Mouse (Mus musculus): ENCODE data around the gene Emilin1. TPM values are rescaled to one million over a fixed set of nuclear protein-coding genes. Genes with fewer than 3 reads are reported as not detected.
A peak's percentile ranks its signal among the peaks of the same experiment; 100 is the strongest.

Emilin1 gene
- polyA plus RNA-seq, 2 experiments, result 191 to 222 TPM

- Histone ChIP-seq H3K9me3 (ENCODE audit: control insufficient read depth, low read length) (no peaks in the 10 kb centered on the region), H3K27me3 (ENCODE audit: control insufficient read depth, insufficient read depth, low read length) (no peaks in the 10 kb centered on the region), H3K4me2 (replicated peaks; ENCODE audit: low read depth, low read length, severe bottlenecking) (no peak overlapping the region), H3K4me1 (ENCODE audit: control insufficient read depth, insufficient read depth, low read length) (peaks cover 10% of the 10 kb centered on the region), H3K27ac (replicated peaks; ENCODE audit: low read depth, low read length) (no peak overlapping the region), H3K36me3 (ENCODE audit: control insufficient read depth, insufficient read depth, low read length) (peaks cover 86% of the 10 kb centered on the region), H3K4me3 (replicated peaks; ENCODE audit: low read length) (no peak overlapping the region), H3K9ac (ENCODE audit: low read depth, low read length, severe bottlenecking) (no peak overlapping the region)
- ATAC-seq (ENCODE audit: low FRiP score, low read depth) (no peak), DNase-seq (ENCODE audit: low spot score) (no peak)
- whole genome bisulfite sequencing, result 91% methylated on average over 5 of the region's 5 CpGs
- TF ChIP-seq POLR2A (IDR thresholded peaks at IDR 0.05; ENCODE audit: borderline replicate concordance, extremely low read depth, insufficient read depth, insufficient read length), result no peak
Observed at GRCm38 (mm10) chr5:30901860-30902259, 11.3 kb upstream of the Emilin1 start.

- H3K4me2 ChIP-seq (replicated peaks; ENCODE audit: low read depth, low read length, severe bottlenecking), result peak within 1 kb of the TSS; percentile 74
- peak within 1 kb of the TSS; percentile 72 for H3K4me3 ChIP-seq (replicated peaks; ENCODE audit: low read length)
- peak within 1 kb of the TSS; percentile 75 for H3K9ac ChIP-seq (ENCODE audit: low read depth, low read length, severe bottlenecking)
- H3K36me3 ChIP-seq (ENCODE audit: control insufficient read depth, insufficient read depth, low read length), result peaks cover 39% of the 10 kb centered on the region
- H3K27me3 ChIP-seq (ENCODE audit: control insufficient read depth, insufficient read depth, low read length), result no peaks in the 10 kb centered on the region
- H3K27ac ChIP-seq (replicated peaks; ENCODE audit: low read depth, low read length), result peak within 1 kb of the TSS; percentile 91
- DNase-seq (ENCODE audit: low spot score) (peak; percentile 97), ATAC-seq (ENCODE audit: low FRiP score, low read depth) (peak; percentile 94)
- WGBS, result under 1% methylated on average over 55 of the region's 58 CpGs
- TF ChIP-seq POLR2A (IDR thresholded peaks at IDR 0.05; ENCODE audit: borderline replicate concordance, extremely low read depth, insufficient read depth, insufficient read length), result peak; percentile 80; the same call in 1 of the 2 replicates
- peaks cover 56% of the 10 kb centered on the region for H3K4me1 ChIP-seq (ENCODE audit: control insufficient read depth, insufficient read depth, low read length)
- H3K9me3 ChIP-seq (ENCODE audit: control insufficient read depth, low read length), result no peaks in the 10 kb centered on the region
Observed at GRCm38 (mm10) chr5:30907413-30908059, 5.7 kb upstream of the Emilin1 start, which contains the start of gene Ost4. TSS of gene Ost4 (minus strand) at chr5:30907788.

GRCm38 (mm10) chr5:30908426-30909299 is 4.5 kb upstream of the Emilin1 start:
- Histone ChIP-seq H3K27me3 (ENCODE audit: control insufficient read depth, insufficient read depth, low read length) (no peaks in the 10 kb centered on the region), H3K9me3 (ENCODE audit: control insufficient read depth, low read length) (no peaks in the 10 kb centered on the region), H3K9ac (ENCODE audit: low read depth, low read length, severe bottlenecking) (peak overlapping the region; percentile 75), H3K36me3 (ENCODE audit: control insufficient read depth, insufficient read depth, low read length) (peaks cover 28% of the 10 kb centered on the region), H3K27ac (replicated peaks; ENCODE audit: low read depth, low read length) (peak overlapping the region; percentile 91), H3K4me2 (replicated peaks; ENCODE audit: low read depth, low read length, severe bottlenecking) (peak overlapping the region; percentile 74), H3K4me3 (replicated peaks; ENCODE audit: low read length) (peak overlapping the region; percentile 72), H3K4me1 (ENCODE audit: control insufficient read depth, insufficient read depth, low read length) (peaks cover 61% of the 10 kb centered on the region)
- 11% methylated on average over 13 of the region's 13 CpGs for WGBS
- no peak for TF ChIP-seq POLR2A (IDR thresholded peaks at IDR 0.05; ENCODE audit: borderline replicate concordance, extremely low read depth, insufficient read depth, insufficient read length)
- ATAC-seq (ENCODE audit: low FRiP score, low read depth) (0 out of 2 replicates have a peak, but pooled peaks have one; percentile 4), DNase-seq (ENCODE audit: low spot score) (peak; percentile 70)

DNA sequence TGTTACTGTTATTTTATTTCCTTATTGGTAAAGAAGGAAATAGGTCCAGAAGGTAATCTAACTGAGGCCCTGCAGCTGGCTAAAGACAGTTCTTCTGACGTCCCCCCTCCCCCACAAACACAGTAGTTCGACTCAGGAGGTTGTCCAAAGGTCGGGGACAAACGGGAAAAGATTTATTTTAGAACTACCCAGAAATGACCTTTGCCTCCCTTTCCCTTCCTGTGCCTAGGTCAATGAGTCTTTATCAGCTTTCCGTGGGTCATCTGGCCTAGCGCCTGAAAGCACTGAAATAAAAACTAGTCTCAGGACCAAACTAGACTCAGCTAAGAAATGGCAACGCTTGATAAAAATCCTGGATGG is 3.9 kb upstream of the Emilin1 start:
- H3K9me3 ChIP-seq (ENCODE audit: control insufficient read depth, low read length), result no peaks in the 10 kb centered on the region
- peak overlapping the region; percentile 91 for H3K27ac ChIP-seq (replicated peaks; ENCODE audit: low read depth, low read length)
- no peak for TF ChIP-seq POLR2A (IDR thresholded peaks at IDR 0.05; ENCODE audit: borderline replicate concordance, extremely low read depth, insufficient read depth, insufficient read length)
- H3K4me3 ChIP-seq (replicated peaks; ENCODE audit: low read length), result no peak overlapping the region
- ATAC-seq (ENCODE audit: low FRiP score, low read depth) (no peak), DNase-seq (ENCODE audit: low spot score) (no peak)
- H3K27me3 ChIP-seq (ENCODE audit: control insufficient read depth, insufficient read depth, low read length), result no peaks in the 10 kb centered on the region
- H3K4me1 ChIP-seq (ENCODE audit: control insufficient read depth, insufficient read depth, low read length), result peaks cover 61% of the 10 kb centered on the region
- H3K9ac ChIP-seq (ENCODE audit: low read depth, low read length, severe bottlenecking), result peak overlapping the region; percentile 25; the same call in 1 of the 2 replicates
- H3K36me3 ChIP-seq (ENCODE audit: control insufficient read depth, insufficient read depth, low read length), result peaks cover 22% of the 10 kb centered on the region
- H3K4me2 ChIP-seq (replicated peaks; ENCODE audit: low read depth, low read length, severe bottlenecking), result peak overlapping the region; percentile 74
- WGBS, result 17% methylated on average over 7 of the region's 7 CpGs

GRCm38 (mm10) chr5:30909863-30910262 is 3.3 kb upstream of the Emilin1 start:
- Histone ChIP-seq H3K4me3 (replicated peaks; ENCODE audit: low read length) (no peak overlapping the region), H3K9me3 (ENCODE audit: control insufficient read depth, low read length) (no peaks in the 10 kb centered on the region), H3K9ac (ENCODE audit: low read depth, low read length, severe bottlenecking) (no peak overlapping the region), H3K36me3 (ENCODE audit: control insufficient read depth, insufficient read depth, low read length) (peaks cover 16% of the 10 kb centered on the region), H3K27ac (replicated peaks; ENCODE audit: low read depth, low read length) (peak overlapping the region; percentile 91), H3K27me3 (ENCODE audit: control insufficient read depth, insufficient read depth, low read length) (no peaks in the 10 kb centered on the region), H3K4me2 (replicated peaks; ENCODE audit: low read depth, low read length, severe bottlenecking) (no peak overlapping the region), H3K4me1 (ENCODE audit: control insufficient read depth, insufficient read depth, low read length) (peaks cover 64% of the 10 kb centered on the region)
- no peak for TF ChIP-seq POLR2A (IDR thresholded peaks at IDR 0.05; ENCODE audit: borderline replicate concordance, extremely low read depth, insufficient read depth, insufficient read length)
- no peak for ATAC-seq (ENCODE audit: low FRiP score, low read depth)
- DNase-seq (ENCODE audit: low spot score), result no peak
- 76% methylated on average over 7 of the region's 7 CpGs for WGBS
